Mouse (Mus musculus) brain, embryonic 18.5 days (tissue): ENCODE data around the gene Cep170b.

Experiments
- DNase-seq: peaks from one replicate; pipeline ENCODE4 v3.0.0-alpha.2; 2012; ENCODE audit warnings: low read depth, low spot score

Cep170b gene

DNA sequence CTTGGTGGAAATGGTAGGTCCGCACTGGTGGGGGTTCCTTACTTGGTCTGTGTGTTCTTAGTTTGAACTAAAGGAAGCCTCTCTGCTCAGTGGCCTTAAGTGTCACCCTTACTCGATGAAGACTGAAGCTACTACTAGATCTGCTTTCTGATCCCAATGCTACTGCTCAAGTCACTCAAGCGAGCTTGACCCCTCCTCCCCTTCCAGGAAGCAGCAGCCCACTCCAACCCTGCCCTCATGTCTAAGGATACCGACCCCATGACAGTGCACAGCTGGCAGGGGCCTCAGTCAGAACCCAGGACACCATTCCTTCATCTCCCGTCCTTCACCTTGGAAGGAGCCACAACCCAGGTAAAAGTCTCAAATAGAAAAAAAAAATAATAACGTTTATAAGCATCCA, at the start of gene Cep170b:
Gene Cep170b, plus strand, starts transcription at position 240 of the 400 bp plus-strand sequence.
- DNase-seq: no peak

- no peak for DNase-seq
These were observed 49.4 kb upstream of the Cep170b start for GRCm38 (mm10) chr12:112670718-112671393.

DNA sequence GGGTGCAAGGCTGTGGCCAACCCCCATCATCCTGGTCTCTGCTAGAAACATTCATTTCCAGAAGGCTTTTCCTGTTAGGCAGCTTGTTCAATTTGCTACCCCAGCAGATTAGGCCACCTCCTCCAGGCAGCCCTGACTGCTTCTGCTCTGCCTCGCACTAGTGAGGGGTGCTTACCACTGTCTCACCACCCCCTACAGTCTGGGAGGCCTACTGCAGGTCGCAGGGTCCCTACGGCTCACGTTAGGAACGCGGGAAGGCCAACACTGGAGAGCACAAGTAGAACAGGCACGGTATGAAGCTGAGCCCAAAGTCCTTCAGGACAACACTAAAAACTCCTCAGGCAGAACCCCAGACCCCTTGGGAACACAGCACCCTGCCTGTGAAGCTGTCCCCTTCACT, 48.4 kb upstream of the Cep170b start:
- DNase-seq: no peak

GRCm38 (mm10) chr12:112672744-112673575, 47.3 kb upstream of the Cep170b start:
- no peak for DNase-seq

- DNase-seq: no peak
These were observed 46.6 kb upstream of the Cep170b start for GRCm38 (mm10) chr12:112673576-112674091.

- DNase-seq: no peak
These were observed 45.9 kb upstream of the Cep170b start, which contains the start of gene Akt1 for GRCm38 (mm10) chr12:112674132-112675011. TSS of gene Akt1 (minus strand) at chr12:112674884.

- no peak for DNase-seq
These were observed 44.8 kb upstream of the Cep170b start for GRCm38 (mm10) chr12:112675245-112676035.

GRCm38 (mm10) chr12:112677076-112677475, 43.2 kb upstream of the Cep170b start:
- DNase-seq: no peak

DNA sequence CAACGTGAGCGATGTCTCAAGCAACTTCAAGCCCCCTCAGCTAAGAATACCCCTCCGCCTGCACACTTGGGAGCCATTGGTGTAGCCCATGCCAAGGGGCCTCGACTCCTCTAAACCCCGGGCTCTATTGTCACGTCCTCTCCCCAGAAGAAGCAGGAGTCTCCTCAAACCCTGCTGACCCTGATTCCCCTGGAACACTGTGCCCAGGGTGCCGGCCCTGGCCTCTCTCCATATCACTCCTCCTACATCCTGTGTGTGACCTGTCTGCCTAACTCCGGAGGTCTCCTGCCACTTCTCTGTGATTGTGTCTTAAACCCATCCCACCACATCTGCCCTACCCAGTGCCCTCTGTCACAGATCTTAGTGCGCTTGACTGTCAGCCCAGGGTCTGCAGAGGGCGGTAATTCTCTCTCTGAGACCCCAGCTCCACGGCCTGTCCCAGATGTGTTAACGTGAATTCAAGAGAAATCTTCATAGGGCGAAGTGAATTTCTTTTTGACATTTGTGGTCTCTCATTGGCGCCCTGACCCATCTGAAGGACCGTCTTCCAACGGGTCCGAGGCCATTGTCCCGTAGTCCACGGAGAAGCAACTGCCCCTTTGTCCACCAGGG, 42.2 kb upstream of the Cep170b start:
- DNase-seq: no peak

DNA sequence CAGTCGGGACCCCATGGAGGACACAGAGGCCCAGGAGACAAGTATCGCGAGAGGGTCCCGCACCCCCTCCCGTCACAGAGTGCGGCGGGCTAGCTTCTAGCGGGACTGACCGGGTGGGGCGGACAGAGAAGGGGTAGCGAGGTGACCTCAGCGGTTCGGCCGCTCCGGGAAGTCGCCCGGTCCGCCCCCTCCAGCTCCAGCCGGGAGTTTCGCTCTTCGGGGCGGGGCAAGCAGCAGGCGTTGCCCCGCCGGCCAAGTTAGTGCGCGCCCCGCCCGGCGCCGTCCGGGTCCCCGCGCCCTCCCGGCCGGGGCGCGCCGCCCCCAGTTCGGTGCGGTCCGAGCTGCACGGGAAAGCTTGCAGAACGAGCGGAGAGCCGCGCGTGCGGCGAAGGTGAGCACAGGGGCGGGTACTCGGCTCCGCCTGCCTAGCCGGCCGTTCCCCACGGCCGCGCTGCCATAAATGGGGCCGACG, 41.7 kb upstream of the Cep170b start, which contains the start of gene Zbtb42:
Gene Zbtb42, plus strand, starts transcription at position 274 of the 472 bp plus-strand sequence.
- no peak for DNase-seq

- no peak for DNase-seq
These were observed 40.9 kb upstream of the Cep170b start for GRCm38 (mm10) chr12:112679027-112679996.

DNA sequence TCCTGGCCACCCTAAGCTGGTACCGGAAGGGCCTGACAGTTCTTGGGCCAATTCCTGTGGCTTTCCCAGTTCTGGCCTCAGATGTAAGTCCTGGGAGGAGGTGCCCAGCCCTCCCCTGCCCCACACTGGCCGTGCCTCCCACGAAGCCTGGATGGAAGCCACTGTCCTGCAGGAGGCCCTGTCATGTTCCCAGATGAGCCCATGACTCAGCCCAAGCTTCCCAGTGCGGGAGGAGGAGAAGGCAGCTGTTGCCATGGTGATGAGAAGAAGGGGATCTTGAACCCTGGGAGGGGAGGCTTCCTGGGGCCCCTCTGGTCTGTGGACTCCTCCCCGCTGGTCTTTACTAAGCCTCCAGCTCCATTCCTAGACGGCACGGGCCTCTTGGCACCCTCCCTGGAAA, 36.9 kb upstream of the Cep170b start:
- no peak for DNase-seq

- DNase-seq: no peak
These were observed 31.8 kb upstream of the Cep170b start for GRCm38 (mm10) chr12:112688458-112688857.

DNA sequence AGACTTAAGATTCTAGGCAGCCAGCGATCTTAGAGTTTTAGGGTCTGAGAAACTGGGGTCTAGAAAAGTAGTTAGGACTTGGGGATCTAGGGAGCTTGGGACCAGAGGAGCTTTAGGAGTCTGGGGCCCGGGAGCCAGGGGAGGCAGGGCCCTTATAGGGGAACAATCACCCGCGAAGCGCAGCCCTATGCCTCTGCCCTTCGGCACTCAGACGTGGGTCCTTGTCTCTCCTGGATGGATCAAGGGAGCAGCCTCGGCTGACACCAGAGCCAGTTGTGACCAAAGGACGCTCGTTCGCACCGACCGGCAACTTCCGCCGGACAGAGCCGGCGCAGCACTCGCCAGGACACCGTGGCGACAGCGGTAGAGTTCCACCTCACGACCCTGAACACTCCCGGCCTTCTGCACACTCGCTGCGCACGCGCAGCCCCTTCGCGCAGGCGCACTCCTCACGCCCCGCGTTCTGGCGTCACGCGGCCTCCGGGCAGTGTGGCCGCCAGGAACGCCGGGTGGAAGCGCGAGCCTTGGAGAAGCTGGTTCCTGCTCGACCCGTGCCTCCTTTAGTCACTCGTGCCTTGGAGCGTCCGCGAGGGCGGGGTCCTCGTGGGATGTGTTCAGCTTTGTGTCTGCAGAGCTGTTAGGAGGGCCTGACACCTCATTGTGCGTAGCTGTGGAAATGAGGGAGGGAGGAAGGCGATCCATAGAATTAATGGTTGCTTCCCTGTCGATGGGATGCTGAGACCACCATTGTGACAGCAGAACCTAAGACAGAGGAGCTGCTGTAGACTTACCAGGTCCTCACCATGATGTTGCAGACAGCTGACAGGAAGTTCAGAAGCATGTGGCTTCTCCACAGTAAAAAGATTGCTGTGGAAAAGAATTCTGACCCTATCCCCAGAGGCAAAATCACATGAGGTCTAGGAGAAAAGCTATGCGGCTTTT, 26.8 kb upstream of the Cep170b start:
- peak; percentile 79 for DNase-seq

GRCm38 (mm10) chr12:112694127-112694475, 26.2 kb upstream of the Cep170b start:
- DNase-seq: no peak

DNA sequence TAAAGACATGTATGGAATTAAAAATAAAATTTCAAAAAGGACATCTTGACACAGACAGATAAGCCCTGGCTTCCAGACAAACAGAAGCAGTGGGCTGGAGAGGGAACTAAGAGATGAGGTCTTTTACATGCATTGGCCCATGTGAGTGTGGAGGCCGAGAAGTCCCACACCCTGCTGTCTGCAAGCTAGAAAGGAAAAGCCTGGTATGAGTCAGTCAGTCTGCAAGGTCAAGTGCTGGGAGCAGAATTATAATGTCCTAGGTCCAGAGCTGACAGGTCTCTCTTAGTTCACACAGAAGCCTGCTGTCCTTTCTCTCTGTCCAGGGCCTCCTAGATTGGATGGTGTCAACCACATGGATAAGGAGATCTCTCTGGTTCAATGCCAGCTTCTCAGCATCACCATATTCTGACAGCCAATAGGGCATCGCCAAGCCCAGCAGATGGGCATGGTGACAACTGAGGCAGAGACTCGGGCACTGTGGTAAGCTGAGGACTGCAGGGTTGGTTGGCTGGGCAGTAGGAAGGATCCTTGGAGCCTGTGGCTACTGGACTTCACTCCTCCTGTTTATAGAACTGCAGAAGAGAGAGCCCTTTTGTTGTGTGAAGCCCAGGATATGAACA, 23.3 kb upstream of the Cep170b start:
- no peak for DNase-seq

GRCm38 (mm10) chr12:112700522-112700921, 19.7 kb upstream of the Cep170b start:
- DNase-seq: no peak
